Comparison of ENCODE assay signal across 29 mouse cellular contexts in the genomic region with DNA sequence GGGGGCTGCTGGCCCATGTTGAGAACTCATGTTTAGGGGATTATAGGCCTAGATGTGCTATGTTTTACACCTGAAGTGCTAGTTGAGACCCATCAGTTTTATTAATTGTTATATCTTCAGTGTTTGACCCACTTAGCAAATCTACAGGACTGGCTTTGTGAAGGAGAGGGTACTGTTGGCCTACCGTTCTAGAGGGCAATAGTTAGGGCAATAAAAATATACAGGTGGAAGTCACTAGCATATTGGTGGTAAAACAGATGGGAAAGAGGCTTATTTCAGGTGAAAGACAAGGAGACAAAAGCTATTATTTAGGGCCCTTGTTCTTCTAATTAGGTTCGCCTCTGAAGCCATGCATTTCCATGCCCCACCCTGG. TPM values are rescaled to one million over a fixed set of nuclear protein-coding genes. Genes with fewer than 3 reads are reported as not detected.
DNase-seq lines count a peak whose midpoint lies in the region; ATAC-seq and TF ChIP-seq lines count a peak whose summit lies in the region.
"Had no signal": no experiment of that assay in that cellular context is flagged by ENCODE, and none has a peak within 500 bp of the region (broad histone marks: within the 10 kb centered on the region; RNA-seq: fewer than 3 reads in every experiment).

No protein-coding gene starts in this region.

- H3K36me3 ChIP-seq in midbrain, embryonic 10.5 days, result no peaks in the 10 kb centered on the region
- H3K36me3 ChIP-seq in midbrain, embryonic 16.5 days (ENCODE audit: control insufficient read depth, insufficient read depth, low read length), result no peaks in the 10 kb centered on the region
- no peaks in the 10 kb centered on the region for H3K36me3 ChIP-seq in ES-Bruce4 (ENCODE audit: control insufficient read depth, insufficient read depth, low read length, poor library complexity, severe bottlenecking)
- no peaks in the 10 kb centered on the region for H3K36me3 ChIP-seq in stomach, postnatal 0 days (ENCODE audit: control insufficient read depth, insufficient read depth, low read length)
- no peaks in the 10 kb centered on the region for H3K36me3 ChIP-seq in midbrain, embryonic 11.5 days (ENCODE audit: control insufficient read depth, insufficient read depth, low read length)
- H3K36me3 ChIP-seq: embryonic facial prominence, embryonic 12.5 days; embryonic facial prominence, embryonic 15.5 days; forebrain, embryonic 10.5 days; G1E; heart, embryonic 12.5 days; heart, embryonic 15.5 days; hindbrain, embryonic 15.5 days had no signal

- no peaks in the 10 kb centered on the region for H3K27me3 ChIP-seq in midbrain, embryonic 10.5 days (ENCODE audit: low read depth, poor library complexity, severe bottlenecking)
- H3K27me3 ChIP-seq in midbrain, embryonic 16.5 days (ENCODE audit: control insufficient read depth, insufficient read depth, low read depth, low read length), result no peaks in the 10 kb centered on the region
- H3K27me3 ChIP-seq in ES-Bruce4 (ENCODE audit: control insufficient read depth, insufficient read depth, low read length, poor library complexity, severe bottlenecking), result no peaks in the 10 kb centered on the region
- no peaks in the 10 kb centered on the region for H3K27me3 ChIP-seq in stomach, postnatal 0 days (ENCODE audit: control insufficient read depth, insufficient read depth, low read length)
- H3K27me3 ChIP-seq in midbrain, embryonic 11.5 days (ENCODE audit: control insufficient read depth, insufficient read depth, low read length), result no peaks in the 10 kb centered on the region
- H3K27me3 ChIP-seq: embryonic facial prominence, embryonic 12.5 days; embryonic facial prominence, embryonic 15.5 days; forebrain, embryonic 13.5 days; heart, embryonic 12.5 days; heart, embryonic 15.5 days; hindbrain, embryonic 15.5 days; Patski had no signal

- peak overlapping the region; percentile 52; the same call in 1 of the 2 replicates for H3K27ac ChIP-seq in midbrain, embryonic 10.5 days (replicated peaks)
- H3K27ac ChIP-seq in midbrain, embryonic 16.5 days (ENCODE audit: low read length), result no peak overlapping the region
- peak overlapping the region; percentile 94 for H3K27ac ChIP-seq in ES-Bruce4 (ENCODE audit: insufficient read depth, low read length)
- peak overlapping the region; percentile 32 for H3K27ac ChIP-seq in embryonic fibroblast, embryonic 13.5 days (ENCODE audit: insufficient read depth, low read length)
- H3K27ac ChIP-seq in stomach, postnatal 0 days (replicated peaks), result 0 out of 2 replicates have a peak overlapping the region, but pooled peaks have one; percentile 20
- H3K27ac ChIP-seq in midbrain, embryonic 11.5 days (ENCODE audit: low read depth, low read length), result no peak overlapping the region
- H3K27ac ChIP-seq: embryonic facial prominence, embryonic 12.5 days; embryonic facial prominence, embryonic 15.5 days; heart, adult 2 months; heart, embryonic 15.5 days; hindbrain, embryonic 15.5 days had no signal

- no peak overlapping the region for H3K9ac ChIP-seq in midbrain, embryonic 16.5 days (ENCODE audit: low read depth, low read length)
- no peak overlapping the region for H3K9ac ChIP-seq in ES-Bruce4 (ENCODE audit: low read depth, poor library complexity, severe bottlenecking)
- no peak overlapping the region for H3K9ac ChIP-seq in stomach, postnatal 0 days (ENCODE audit: low read length)
- H3K9ac ChIP-seq in midbrain, embryonic 11.5 days (ENCODE audit: low read length), result no peak overlapping the region
- H3K9ac ChIP-seq: embryonic facial prominence, embryonic 12.5 days; embryonic facial prominence, embryonic 15.5 days; forebrain, embryonic 13.5 days; heart, embryonic 12.5 days; heart, embryonic 15.5 days; hindbrain, embryonic 15.5 days had no signal

- TF ChIP-seq CTCF in ES-Bruce4 (IDR thresholded peaks at IDR 0.05; ENCODE audit: low read depth, low read length), result no peak
- no peak for TF ChIP-seq CTCF in embryonic fibroblast, embryonic 13.5 days (IDR thresholded peaks at IDR 0.05; ENCODE audit: borderline replicate concordance, insufficient read depth, low read length)
- no peak for TF ChIP-seq CTCF in stomach, postnatal 0 days (IDR thresholded peaks at IDR 0.05; ENCODE audit: low read depth)

- peaks cover 70% of the 10 kb centered on the region for H3K4me1 ChIP-seq in midbrain, embryonic 10.5 days
- peaks cover 12% of the 10 kb centered on the region for H3K4me1 ChIP-seq in midbrain, embryonic 16.5 days (ENCODE audit: control insufficient read depth, insufficient read depth, low read length)
- peaks cover 13% of the 10 kb centered on the region for H3K4me1 ChIP-seq in ES-Bruce4 (ENCODE audit: control insufficient read depth, insufficient read depth, low read length)
- no peaks in the 10 kb centered on the region; the same call in 1 of the 2 replicates for H3K4me1 ChIP-seq in embryonic fibroblast, embryonic 13.5 days (ENCODE audit: control insufficient read depth, insufficient read depth, low read length)
- H3K4me1 ChIP-seq in stomach, postnatal 0 days (replicated peaks; ENCODE audit: control insufficient read depth, insufficient read depth), result no peaks in the 10 kb centered on the region
- H3K4me1 ChIP-seq in midbrain, embryonic 11.5 days (ENCODE audit: control insufficient read depth, insufficient read depth, low read length), result peaks cover 18% of the 10 kb centered on the region

- no peak overlapping the region for H3K4me2 ChIP-seq in midbrain, embryonic 16.5 days (ENCODE audit: low read length)
- H3K4me2 ChIP-seq in stomach, postnatal 0 days (replicated peaks; ENCODE audit: low read depth), result no peak overlapping the region
- no peak overlapping the region for H3K4me2 ChIP-seq in midbrain, embryonic 11.5 days
- H3K4me2 ChIP-seq: embryonic facial prominence, embryonic 12.5 days; embryonic facial prominence, embryonic 15.5 days; forebrain, embryonic 13.5 days; heart, embryonic 12.5 days; heart, embryonic 15.5 days; hindbrain, embryonic 15.5 days had no signal

- no peak for TF ChIP-seq POLR2A in ES-Bruce4 (IDR thresholded peaks at IDR 0.05; ENCODE audit: insufficient read depth, low read length)
- no peak for TF ChIP-seq POLR2A in embryonic fibroblast, embryonic 13.5 days (IDR thresholded peaks at IDR 0.05; ENCODE audit: low read depth, low read length)

- no peak overlapping the region for H3K4me3 ChIP-seq in midbrain, embryonic 10.5 days
- no peak overlapping the region for H3K4me3 ChIP-seq in midbrain, embryonic 16.5 days (ENCODE audit: low read depth, low read length)
- H3K4me3 ChIP-seq in ES-Bruce4 (ENCODE audit: low read depth, low read length), result no peak overlapping the region
- H3K4me3 ChIP-seq in embryonic fibroblast, embryonic 13.5 days (ENCODE audit: insufficient read depth, low read length), result no peak overlapping the region
- H3K4me3 ChIP-seq in stomach, postnatal 0 days (ENCODE audit: low read depth, low read length), result no peak overlapping the region
- H3K4me3 ChIP-seq in midbrain, embryonic 11.5 days (ENCODE audit: low read depth, low read length), result no peak overlapping the region
- H3K4me3 ChIP-seq: embryonic facial prominence, embryonic 12.5 days; embryonic facial prominence, embryonic 15.5 days; forebrain, embryonic 10.5 days; forebrain, embryonic 13.5 days; heart, adult 2 months; heart, embryonic 12.5 days; heart, embryonic 15.5 days; hindbrain, embryonic 15.5 days had no signal

- TF ChIP-seq EP300 in ES-Bruce4 (IDR thresholded peaks at IDR 0.05; ENCODE audit: insufficient read depth, low read depth, low read length), result no peak
- TF ChIP-seq EP300 in stomach, postnatal 0 days (optimal IDR thresholded peaks at IDR 0.05), result no peak

- 100% methylated on average over 2 of the region's 2 CpGs for WGBS in midbrain, embryonic 10.5 days
- 96% methylated on average over 2 of the region's 2 CpGs for WGBS in midbrain, embryonic 16.5 days
- 80% methylated on average over 2 of the region's 2 CpGs for WGBS in stomach, postnatal 0 days
- WGBS in midbrain, embryonic 11.5 days, result 84% methylated on average over 2 of the region's 2 CpGs

- no peak for ATAC-seq in midbrain, embryonic 16.5 days
- ATAC-seq in stomach, postnatal 0 days (ENCODE audit: low FRiP score, low TSS enrichment), result no peak
- no peak for ATAC-seq in erythroblast, adult 5-6 weeks (replicated peaks; ENCODE audit: low FRiP score, poor library complexity, severe bottlenecking)
- no peak for ATAC-seq in midbrain, embryonic 11.5 days (ENCODE audit: low FRiP score)
- ATAC-seq: CD4-positive, CD25-positive, alpha-beta regulatory T cell, adult 4 months; forebrain, embryonic 13.5 days; forebrain, embryonic 16.5 days; Patski had no signal

- no peak for DNase-seq in midbrain, embryonic 10.5 days (ENCODE audit: low spot score)
- DNase-seq in stomach, postnatal 0 days (ENCODE audit: low spot score), result no peak
- DNase-seq in midbrain, embryonic 11.5 days (ENCODE audit: low spot score, missing footprints), result no peak
- DNase-seq: adrenal gland, adult 2 months; adrenal gland, postnatal 14 days; cerebellum, adult 11 months; cerebellum, adult 2 months; cerebellum, adult 9-11 months; cerebellum, postnatal 25 days; gastrocnemius, postnatal 10 days; gastrocnemius, postnatal 36 days; heart, adult 2 months; heart, postnatal 10 days; heart, postnatal 36 days had no signal

- no peaks in the 10 kb centered on the region for H3K9me3 ChIP-seq in midbrain, embryonic 10.5 days (replicated peaks)
- no peaks in the 10 kb centered on the region for H3K9me3 ChIP-seq in midbrain, embryonic 16.5 days (replicated peaks; ENCODE audit: control insufficient read depth, low read length, poor library complexity, severe bottlenecking)
- no peaks in the 10 kb centered on the region for H3K9me3 ChIP-seq in ES-Bruce4 (replicated peaks; ENCODE audit: control insufficient read depth, insufficient read depth, low read length, poor library complexity, severe bottlenecking)
- H3K9me3 ChIP-seq in stomach, postnatal 0 days (ENCODE audit: control insufficient read depth, low read length), result no peaks in the 10 kb centered on the region
- H3K9me3 ChIP-seq in midbrain, embryonic 11.5 days (ENCODE audit: control insufficient read depth, low read length), result no peaks in the 10 kb centered on the region
- H3K9me3 ChIP-seq: embryonic facial prominence, embryonic 12.5 days; embryonic facial prominence, embryonic 15.5 days; forebrain, embryonic 10.5 days; forebrain, embryonic 13.5 days; G1E; heart, embryonic 12.5 days; heart, embryonic 15.5 days; hindbrain, embryonic 15.5 days had no signal

RNA-seq across cellular contexts. Expression of a gene that starts 55.2 kb away (rescaled TPM):
- 92.8 and 96.8 TPM in 2 replicates for polyA plus RNA-seq in midbrain, embryonic 10.5 days (2016; fragmentation: Nextera tagmentation; extraction: Ambion mirVana)
- polyA plus RNA-seq in midbrain, embryonic 16.5 days (2015; fragmentation: Nextera tagmentation; extraction: Ambion mirVana), result 78.1 and 99.7 TPM in 2 replicates
- 50.5 and 65.8 TPM in 2 replicates for polyA plus RNA-seq in ES-Bruce4 (2011; ENCODE audit: insufficient read depth, insufficient read length, low read depth, missing spikeins)
- polyA plus RNA-seq in embryonic fibroblast, embryonic 13.5 days (2011; ENCODE audit: insufficient read length, low read depth, missing spikeins), result 4.5 and 10.7 TPM in 2 replicates
- 38.7 and 41.3 TPM in 2 replicates for polyA plus RNA-seq in stomach, postnatal 0 days (2015; fragmentation: Nextera tagmentation; extraction: Ambion mirVana)
- total RNA-seq in erythroblast, adult 5-6 weeks (2015; ENCODE audit: low replicate concordance), result 2.1 and 3.6 TPM in 2 replicates
- total RNA-seq in erythroblast, adult 5-6 weeks (2017; ENCODE audit: low replicate concordance), result 3.1 and 6.6 TPM in 2 replicates
- 85.1 and 91.9 TPM in 2 replicates for polyA plus RNA-seq in midbrain, embryonic 11.5 days (2014; fragmentation: Nextera tagmentation; extraction: Ambion mirVana)

Comparison
In these comparisons a context has a peak if more than half of its experiments do, and no peak if none do; other contexts are left out.
1. H3K27ac ChIP-seq: peak in midbrain, embryonic 10.5 days (single experiment), ES-Bruce4 (single experiment), embryonic fibroblast, embryonic 13.5 days (single experiment) and stomach, postnatal 0 days (single experiment); none in midbrain, embryonic 16.5 days (single experiment) and midbrain, embryonic 11.5 days (single experiment).